Mouse (Mus musculus) forebrain, embryonic 11.5 days (tissue): Measurements from ENCODE around the gene Hoga1. TPM values are rescaled to one million over a fixed set of nuclear protein-coding genes. Genes with fewer than 3 reads are reported as not detected.
"Not testable (repeated sequence)": the region's sequence is repeated elsewhere in the genome, so short reads cannot be mapped to it uniquely, and the experiment has no call there.

Experiments
- ATAC-seq: fragments of 200-750 bp; cut with Nextera tagmentation; replicated peaks from 2 replicates; pipeline ENCODE4 v1.8.0; 2017; ENCODE audit warnings: moderate TSS enrichment; ENCODE audit not compliant: low FRiP score
- DNase-seq: peaks from one replicate; pipeline ENCODE4 v3.0.0-alpha.2; 2017; ENCODE audit warnings: low spot score
- H3K27ac ChIP-seq: fragments of 300-500 bp; sonication (generic); 2 replicates; pipeline ENCODE4 v1.5.1; 2014; ENCODE audit warnings: low read depth, low read length
- H3K27me3 ChIP-seq: fragments of 300-500 bp; sonication (generic); 2 replicates; pipeline ENCODE4 v1.6.1; 2014; ENCODE audit warnings: mild to moderate bottlenecking, low read length, mixed read lengths; ENCODE audit not compliant: control insufficient read depth, insufficient read depth
- H3K36me3 ChIP-seq: fragments of 300-500 bp; sonication (generic); 2 replicates; pipeline ENCODE4 v1.6.1; 2014; ENCODE audit warnings: mild to moderate bottlenecking, low read length, moderate library complexity, mixed read lengths; ENCODE audit not compliant: control insufficient read depth, insufficient read depth
- H3K4me1 ChIP-seq: fragments of 300-500 bp; sonication (generic); replicated peaks from 2 replicates; pipeline ENCODE4 v1.6.1; 2014; ENCODE audit warnings: low read length, mixed read lengths; ENCODE audit not compliant: control insufficient read depth, insufficient read depth
- H3K4me2 ChIP-seq: fragments of 300-500 bp; sonication (generic); 2 replicates; pipeline ENCODE4 v1.6.1; 2014; ENCODE audit warnings: low read depth, mild to moderate bottlenecking, low read length, moderate library complexity, mixed read lengths; ENCODE audit not compliant: severe bottlenecking
- H3K4me3 ChIP-seq: fragments of 300-500 bp; sonication (generic); 2 replicates; pipeline ENCODE4 v1.5.1; 2014; ENCODE audit warnings: low read depth, low read length
- H3K9ac ChIP-seq: fragments of 300-500 bp; sonication (generic); 2 replicates; pipeline ENCODE4 v1.6.1; 2014; ENCODE audit warnings: low read length
- H3K9me3 ChIP-seq: fragments of 300-500 bp; sonication (generic); 2 replicates; pipeline ENCODE4 v1.6.1; 2016; ENCODE audit warnings: low read length, mixed read lengths; ENCODE audit not compliant: control insufficient read depth
- WGBS: fragments of 180-500 bp; shearing (Covaris S2); extraction: QIAGEN DNeasy Blood & Tissue Kit; methylation state at CpG from one replicate; pipeline ENCODE4 v1.1.7; 2014; 5-methylcytosine and 5-hydroxymethylcytosine counted together
- polyA plus RNA-seq: library from polyadenylated mRNA; unstranded; fragments of >200 nt; fragmentation: Nextera tagmentation; extraction: Ambion mirVana; gene quantifications from 2 replicates; pipeline ENCODE4 v1.2.1, GENCODE M21; 2014

The Hoga1 gene
- polyA plus RNA-seq, 1 experiment from 2014 or later: 1.1 TPM

DNA sequence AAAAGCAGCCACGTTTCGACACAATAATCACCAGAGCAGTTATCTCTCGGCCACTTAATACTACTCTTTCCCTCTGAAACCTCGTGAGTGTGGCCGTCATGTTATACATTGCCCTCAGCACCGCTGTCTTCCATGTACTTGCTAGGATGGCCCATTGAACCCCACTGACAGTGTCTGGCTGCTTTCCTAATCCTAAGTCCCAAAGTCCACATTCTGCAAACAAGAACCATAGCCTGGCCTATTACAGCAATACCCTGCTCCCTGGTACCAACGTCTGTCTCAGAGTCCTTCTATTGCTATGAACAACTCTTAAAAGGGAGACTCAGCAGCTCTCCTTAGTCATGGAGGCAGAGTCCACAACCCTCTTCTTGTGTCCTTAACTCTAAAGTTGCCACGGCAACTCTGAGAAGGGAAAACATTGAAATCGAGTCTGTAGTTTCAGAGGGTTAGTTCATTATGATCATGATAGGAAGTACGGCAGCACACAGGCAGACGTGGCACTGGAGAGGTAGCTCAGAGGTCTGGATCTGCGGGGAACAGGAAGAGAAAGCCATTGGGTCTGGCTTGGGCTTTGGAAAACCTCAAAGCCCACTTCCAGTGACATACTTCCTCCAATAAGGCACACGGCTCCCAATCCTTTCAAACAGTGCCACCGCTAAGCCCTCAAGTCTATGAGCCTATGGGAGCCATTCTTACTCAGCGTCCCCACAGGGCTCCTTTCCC lies 26.6 kb downstream of the Hoga1 start:
- no peaks in the 10 kb centered on the region for H3K4me1 ChIP-seq
- H3K9me3 ChIP-seq: no peaks in the 10 kb centered on the region
- no peaks in the 10 kb centered on the region for H3K27me3 ChIP-seq
- H3K9ac ChIP-seq: no peak overlapping the region
- H3K27ac ChIP-seq: no peak overlapping the region
- H3K4me3 ChIP-seq: no peak overlapping the region
- 82% methylated on average over 15 of the region's 15 CpGs for WGBS
- ATAC-seq (no peak), DNase-seq (no peak)
- H3K4me2 ChIP-seq: no peak overlapping the region
- no peaks in the 10 kb centered on the region; the same call in 1 of the 2 replicates for H3K36me3 ChIP-seq

DNA sequence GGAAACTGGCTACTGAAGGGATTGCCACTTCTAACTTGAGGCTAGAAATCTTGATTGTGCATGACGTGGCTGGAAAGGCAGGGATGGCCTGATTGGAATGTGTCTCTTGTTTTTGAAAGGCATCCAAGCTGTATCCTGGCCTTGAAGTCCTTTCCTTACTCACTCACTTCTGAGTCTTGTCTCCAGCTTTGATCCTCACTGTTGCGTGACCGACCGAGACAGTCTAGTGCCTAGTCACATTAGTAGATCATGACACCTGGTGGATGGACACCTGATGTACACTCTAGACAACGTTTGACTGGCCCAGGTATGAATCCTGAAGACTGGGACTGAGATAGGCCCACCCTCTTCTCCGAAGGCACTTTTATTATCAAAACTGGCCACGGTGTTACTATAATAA lies 27.4 kb downstream of the Hoga1 start:
- H3K9ac ChIP-seq: no peak overlapping the region
- H3K4me1 ChIP-seq: no peaks in the 10 kb centered on the region
- no peak overlapping the region for H3K27ac ChIP-seq
- H3K9me3 ChIP-seq: no peaks in the 10 kb centered on the region
- H3K4me2 ChIP-seq: no peak overlapping the region
- H3K27me3 ChIP-seq: no peaks in the 10 kb centered on the region
- WGBS: 80% methylated on average over 7 of the region's 7 CpGs
- H3K4me3 ChIP-seq: no peak overlapping the region
- DNase-seq (no peak), ATAC-seq (no peak)
- no peaks in the 10 kb centered on the region; the same call in 1 of the 2 replicates for H3K36me3 ChIP-seq

DNA sequence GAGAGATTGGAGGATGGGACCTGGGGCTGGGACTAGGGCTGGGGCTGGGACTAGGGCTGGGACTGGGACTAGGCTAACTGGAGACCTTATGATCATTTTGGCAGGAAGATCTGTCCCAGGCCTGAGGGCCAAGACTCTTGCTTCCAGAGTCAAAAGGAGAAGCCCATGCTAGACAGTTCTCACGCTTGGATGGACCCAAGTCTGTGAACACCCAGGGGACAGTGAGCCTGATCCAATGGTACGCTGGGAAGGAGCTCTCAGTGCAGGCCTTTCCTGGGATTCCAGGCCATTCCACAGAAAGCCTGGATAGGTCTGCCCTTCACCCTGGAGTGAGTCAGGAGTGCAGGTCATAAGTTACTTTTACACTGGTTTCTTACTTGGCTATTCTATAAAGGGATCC lies 29.6 kb downstream of the Hoga1 start:
- no peak overlapping the region for H3K4me3 ChIP-seq
- no peak overlapping the region for H3K4me2 ChIP-seq
- H3K27me3 ChIP-seq: no peaks in the 10 kb centered on the region
- H3K9me3 ChIP-seq: no peaks in the 10 kb centered on the region
- WGBS: 87% methylated on average over 2 of the region's 2 CpGs
- H3K27ac ChIP-seq: no peak overlapping the region
- no peaks in the 10 kb centered on the region; the same call in 1 of the 2 replicates for H3K36me3 ChIP-seq
- no peak for ATAC-seq
- H3K9ac ChIP-seq: no peak overlapping the region
- no peak for DNase-seq
- no peaks in the 10 kb centered on the region for H3K4me1 ChIP-seq

DNA sequence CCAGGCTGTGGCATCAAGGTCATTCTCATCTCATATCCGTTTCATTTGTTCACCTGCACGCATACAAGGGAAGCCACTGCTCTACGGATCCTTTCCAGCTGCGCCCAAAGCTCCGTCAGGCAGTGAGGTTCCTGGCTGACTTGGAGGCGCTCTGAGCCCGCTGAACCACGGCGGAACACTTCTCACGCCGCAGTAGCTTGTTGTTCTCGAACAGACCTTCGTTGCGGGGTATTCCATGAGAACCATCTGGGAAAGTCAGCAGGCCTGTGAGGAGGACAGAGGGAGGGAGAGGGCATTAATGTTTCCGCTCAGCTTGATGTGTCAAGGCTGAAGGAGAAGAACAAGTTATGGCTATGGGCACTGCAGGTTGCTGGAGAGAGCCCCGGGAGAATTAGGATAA lies 30.6 kb downstream of the Hoga1 start:
- Histone ChIP-seq H3K36me3 (no peaks in the 10 kb centered on the region; the same call in 1 of the 2 replicates), H3K4me2 (no peak overlapping the region), H3K9me3 (no peaks in the 10 kb centered on the region), H3K27ac (no peak overlapping the region), H3K4me3 (no peak overlapping the region), H3K4me1 (no peaks in the 10 kb centered on the region), H3K27me3 (no peaks in the 10 kb centered on the region), H3K9ac (no peak overlapping the region)
- DNase-seq (no peak), ATAC-seq (no peak)
- 93% methylated on average over 16 of the region's 16 CpGs for WGBS

DNA sequence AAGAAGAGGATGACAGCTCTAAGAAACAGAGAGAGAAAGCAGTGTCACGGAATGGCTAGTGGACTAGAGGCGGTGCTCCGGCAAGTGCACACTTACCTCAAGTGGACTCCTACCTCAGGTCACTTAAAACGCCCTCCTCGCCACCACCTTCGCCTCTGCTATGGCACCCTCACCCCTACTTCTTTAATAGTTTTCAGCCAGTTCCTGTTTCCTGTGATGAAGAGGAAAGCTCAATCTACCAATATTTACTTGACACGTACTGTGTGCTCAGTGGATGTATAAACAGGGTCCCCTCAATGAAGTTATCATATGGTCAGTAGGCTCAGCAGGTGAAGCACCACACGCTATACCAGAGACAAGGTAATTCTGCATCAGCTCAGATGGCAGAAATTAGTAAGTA lies 33.2 kb downstream of the Hoga1 start:
- Histone ChIP-seq H3K27ac (no peak overlapping the region), H3K27me3 (no peaks in the 10 kb centered on the region), H3K36me3 (no peaks in the 10 kb centered on the region; the same call in 1 of the 2 replicates), H3K4me1 (no peaks in the 10 kb centered on the region), H3K9ac (no peak overlapping the region), H3K4me2 (no peak overlapping the region), H3K4me3 (no peak overlapping the region), H3K9me3 (no peaks in the 10 kb centered on the region)
- WGBS: 91% methylated on average over 8 of the region's 8 CpGs
- DNase-seq (no peak), ATAC-seq (no peak)

DNA sequence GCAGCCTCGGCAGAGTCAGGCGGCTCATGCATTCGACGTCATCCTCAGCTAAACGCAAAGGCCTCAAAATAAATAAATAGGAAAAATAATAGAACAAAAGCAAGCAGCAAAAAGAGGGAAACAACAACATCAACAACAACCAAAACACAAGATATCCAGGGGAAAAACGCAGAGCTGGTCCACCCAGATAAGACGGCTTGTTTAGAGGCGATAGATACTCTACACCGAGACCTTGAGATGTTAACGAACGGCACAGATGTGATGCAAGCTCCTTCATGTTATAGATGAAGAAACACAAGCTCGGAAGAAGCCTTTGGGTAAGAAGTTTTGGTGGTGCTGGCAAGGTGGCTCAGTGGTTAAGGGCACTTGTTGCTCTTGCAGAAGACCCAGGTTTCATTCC lies 33.6 kb downstream of the Hoga1 start:
- H3K4me2 ChIP-seq: no peak overlapping the region
- H3K4me1 ChIP-seq: no peaks in the 10 kb centered on the region
- WGBS: 92% methylated on average over 12 of the region's 12 CpGs
- no peak overlapping the region for H3K4me3 ChIP-seq
- H3K9me3 ChIP-seq: no peaks in the 10 kb centered on the region
- H3K27me3 ChIP-seq: no peaks in the 10 kb centered on the region
- ATAC-seq (no peak), DNase-seq (no peak)
- no peak overlapping the region for H3K27ac ChIP-seq
- H3K9ac ChIP-seq: no peak overlapping the region
- no peaks in the 10 kb centered on the region; the same call in 1 of the 2 replicates for H3K36me3 ChIP-seq

DNA sequence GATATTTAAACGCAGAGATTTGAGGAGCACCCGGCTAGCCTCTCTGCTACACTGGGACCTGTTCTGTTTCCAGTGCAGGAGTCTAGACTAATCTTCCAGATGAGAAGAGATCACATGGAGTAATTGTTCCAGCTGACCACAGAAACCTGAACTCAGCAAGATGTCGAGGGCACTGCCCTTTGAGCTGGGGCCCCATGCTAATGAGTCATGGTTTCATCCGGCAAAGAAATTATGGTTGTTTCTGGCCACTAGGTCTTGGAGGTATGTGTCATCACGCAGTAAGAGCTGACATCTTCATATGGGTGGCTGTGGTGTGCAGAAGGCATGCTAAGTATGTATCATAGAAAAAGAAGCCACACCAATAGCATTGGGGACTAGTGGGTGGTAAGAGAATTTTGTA lies 34.5 kb downstream of the Hoga1 start:
- ATAC-seq: no peak
- H3K27ac ChIP-seq: no peak overlapping the region
- H3K9ac ChIP-seq: no peak overlapping the region
- H3K36me3 ChIP-seq: no peaks in the 10 kb centered on the region; the same call in 1 of the 2 replicates
- no peak overlapping the region for H3K4me3 ChIP-seq
- WGBS: 85% methylated on average over 5 of the region's 5 CpGs
- H3K4me1 ChIP-seq: no peaks in the 10 kb centered on the region
- no peaks in the 10 kb centered on the region for H3K27me3 ChIP-seq
- H3K9me3 ChIP-seq: no peaks in the 10 kb centered on the region
- no peak for DNase-seq
- H3K4me2 ChIP-seq: no peak overlapping the region

DNA sequence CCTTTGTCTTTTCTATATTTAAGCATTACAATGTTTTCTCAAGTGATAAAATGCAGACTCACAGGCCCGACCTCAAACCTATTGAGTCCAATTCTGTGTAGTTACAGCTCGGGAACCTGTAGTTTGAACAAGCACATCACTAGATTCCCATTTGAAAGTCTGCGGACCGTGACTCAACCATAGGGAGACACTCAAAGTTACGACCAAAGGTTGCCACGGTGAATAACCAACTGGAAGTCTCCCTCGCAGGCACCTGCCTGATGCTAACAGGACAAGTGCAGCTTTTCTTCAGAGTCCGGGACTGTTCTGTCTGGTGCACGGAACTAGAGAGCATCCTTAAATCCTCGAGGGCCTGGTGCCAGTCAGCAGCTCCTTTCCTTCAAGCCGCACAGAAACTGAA lies 35.1 kb downstream of the Hoga1 start:
- Histone ChIP-seq H3K4me2 (no peak overlapping the region), H3K4me1 (0 out of 2 replicates have a peak, but pooled peaks cover 1% of the 10 kb centered on the region), H3K4me3 (no peak overlapping the region), H3K27me3 (no peaks in the 10 kb centered on the region), H3K27ac (no peak overlapping the region), H3K9me3 (no peaks in the 10 kb centered on the region), H3K36me3 (no peaks in the 10 kb centered on the region; the same call in 1 of the 2 replicates), H3K9ac (no peak overlapping the region)
- DNase-seq (no peak), ATAC-seq (no peak)
- 89% methylated on average over 11 of the region's 11 CpGs for WGBS

DNA sequence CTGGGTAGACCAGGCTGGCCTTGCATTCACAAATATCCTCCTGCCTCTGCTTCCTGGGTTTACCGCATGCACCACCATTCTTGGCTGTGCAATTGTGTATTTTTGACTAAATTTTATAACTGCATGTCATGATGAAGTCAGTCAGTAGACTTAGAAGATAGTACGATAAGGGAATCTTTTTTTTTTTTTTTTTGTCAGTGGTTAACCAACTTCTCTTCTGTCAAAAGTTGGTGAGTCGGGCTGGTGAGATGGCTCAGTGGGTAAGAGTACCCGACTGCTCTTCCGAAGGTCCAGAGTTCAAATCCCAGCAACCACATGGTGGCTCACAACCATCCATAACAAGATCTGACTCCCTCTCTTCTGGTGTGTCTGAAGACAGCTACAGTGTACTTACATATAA lies 36.2 kb downstream of the Hoga1 start:
- H3K27me3 ChIP-seq, H3K36me3 ChIP-seq, H3K4me3 ChIP-seq, H3K4me2 ChIP-seq, H3K4me1 ChIP-seq, H3K9me3 ChIP-seq, ATAC-seq, H3K27ac ChIP-seq, H3K9ac ChIP-seq, DNase-seq: not testable (repeated sequence)
- 95% methylated on average over 5 of the region's 5 CpGs for WGBS
